Mouse (Mus musculus) naive thymus-derived CD4-positive, alpha-beta T cell, adult 2 months (primary cell): ENCODE measurements around the gene Syde1.

ENCODE experiments used
- DNase-seq: peaks from one replicate; pipeline ENCODE4 v3.0.0-alpha.2; 2011; ENCODE audit warnings: low read depth

Gene Syde1

GRCm38 (mm10) chr10:78575690-78576089, 16.1 kb downstream of the Syde1 start:
- DNase-seq, result no peak

- DNase-seq, result no peak
Observed at GRCm38 (mm10) chr10:78575105-78575632, 16.6 kb downstream of the Syde1 start.

- peak; percentile 99 for DNase-seq
Observed at GRCm38 (mm10) chr10:78574250-78575104, 17.3 kb downstream of the Syde1 start, which contains the start of gene Ilvbl. TSS of gene Ilvbl (plus strand) at chr10:78574346.

GRCm38 (mm10) chr10:78573226-78573625, 18.5 kb downstream of the Syde1 start:
- no peak for DNase-seq

GRCm38 (mm10) chr10:78570897-78571296, 20.9 kb downstream of the Syde1 start:
- no peak for DNase-seq

- DNase-seq, result no peak
Observed at GRCm38 (mm10) chr10:78570416-78570815, 21.3 kb downstream of the Syde1 start.

- no peak for DNase-seq
Observed at GRCm38 (mm10) chr10:78569686-78570085, 22.1 kb downstream of the Syde1 start.

GRCm38 (mm10) chr10:78569191-78569590, 22.6 kb downstream of the Syde1 start:
- DNase-seq, result no peak

- DNase-seq, result no peak
Observed at GRCm38 (mm10) chr10:78565070-78565469, 26.7 kb downstream of the Syde1 start.

GRCm38 (mm10) chr10:78540943-78541342, 50.8 kb downstream of the Syde1 start:
- DNase-seq, result peak; percentile 67
